Mouse (Mus musculus): ENCODE data around the gene Adamtsl5.

GRCm38 (mm10) chr10:80297526-80298133, 50.6 kb downstream of the Adamtsl5 start:
- no peak for TF ChIP-seq CTCF (IDR thresholded peaks at IDR 0.05; ENCODE audit: low read depth)
- no peak for TF ChIP-seq EP300 (optimal IDR thresholded peaks at IDR 0.05)
